Mouse (Mus musculus): ENCODE results near the gene Gm45713. TPM values are rescaled to one million over a fixed set of nuclear protein-coding genes. Genes with fewer than 3 reads are reported as not detected.
A peak's percentile ranks its signal among the peaks of the same experiment; 100 is the strongest.

The Gm45713 gene
- polyA plus RNA-seq, 1 experiment from 2014 or later = 0.27 TPM

DNA sequence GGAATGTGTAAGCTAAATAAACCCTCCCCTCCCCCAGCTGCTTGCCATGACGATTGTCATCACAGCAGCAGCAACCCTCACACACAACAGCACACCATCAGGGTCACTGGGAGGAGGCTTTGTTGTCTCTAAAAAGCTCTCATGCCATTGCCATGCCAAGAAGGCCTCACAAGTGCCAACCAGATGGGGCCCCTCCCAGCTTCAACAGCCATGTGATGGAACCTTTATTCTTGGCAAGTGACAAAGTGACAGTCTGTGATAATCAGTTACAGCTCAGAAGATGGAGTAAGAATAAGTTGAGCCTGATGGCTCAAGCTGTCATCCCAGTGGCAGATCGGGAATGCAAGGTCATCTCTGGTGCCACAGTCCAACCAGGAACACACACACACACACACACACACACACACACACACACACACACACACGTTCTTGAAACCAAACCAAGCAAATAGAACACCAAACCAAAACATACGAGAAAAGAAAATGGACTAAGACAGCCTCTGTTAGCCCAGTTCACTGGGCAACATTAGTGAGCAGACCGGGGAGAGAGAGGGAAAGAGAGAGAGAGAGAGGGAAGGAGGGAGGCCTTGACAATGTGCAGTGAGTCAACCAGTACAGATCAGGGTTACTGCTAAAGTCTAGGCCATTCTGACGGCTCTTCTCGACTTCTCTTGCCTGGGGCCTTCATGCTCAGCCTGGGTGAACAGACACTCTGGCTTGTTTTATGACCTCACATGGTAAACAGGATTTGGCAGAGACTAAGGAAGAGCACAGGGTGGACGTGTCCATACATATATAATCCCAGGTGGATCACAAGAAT is 4.1 kb upstream of the Gm45713 start:
- WGBS = 76% methylated on average over 8 of the region's 8 CpGs
- H3K9ac ChIP-seq = no peak overlapping the region
- peaks cover 7% of the 10 kb centered on the region; the same call in 1 of the 2 replicates for H3K27me3 ChIP-seq
- no peak overlapping the region for H3K4me3 ChIP-seq
- H3K9me3 ChIP-seq = no peaks in the 10 kb centered on the region
- ATAC-seq (ENCODE audit: insufficient number of reproducible peaks, insufficient read depth, low FRiP score, low TSS enrichment) = no peak
- H3K4me2 ChIP-seq (replicated peaks) = no peak overlapping the region
- no peak overlapping the region for H3K27ac ChIP-seq
- H3K4me1 ChIP-seq = peaks cover 7% of the 10 kb centered on the region; the same call in 1 of the 2 replicates
- H3K36me3 ChIP-seq = peaks cover 31% of the 10 kb centered on the region

DNA sequence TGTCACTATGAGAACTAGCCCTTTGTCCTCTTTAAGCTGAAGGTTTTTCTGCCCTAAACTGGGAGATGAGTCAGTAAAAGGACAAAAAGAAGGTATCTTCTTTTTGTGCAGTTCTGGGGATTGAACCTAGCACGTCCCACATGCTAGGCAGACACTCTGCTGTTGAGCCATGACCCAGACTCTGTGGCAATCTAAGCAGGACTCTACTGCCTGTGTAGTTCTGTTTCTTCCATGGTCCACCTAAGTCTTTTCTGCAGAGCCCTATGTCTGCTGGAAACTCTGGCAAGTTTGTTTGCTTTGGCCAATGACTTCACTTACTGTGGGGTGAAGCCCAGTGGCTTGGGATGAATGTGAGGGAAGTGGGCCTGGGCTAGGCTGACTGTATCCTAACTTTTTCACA is 2.4 kb upstream of the Gm45713 start:
- 0 out of 2 replicates have a peak overlapping the region, but pooled peaks have one; percentile 0 for H3K9ac ChIP-seq
- 82% methylated on average over 1 of the region's 1 CpGs for WGBS
- H3K27ac ChIP-seq = no peak overlapping the region
- no peak overlapping the region for H3K4me2 ChIP-seq (replicated peaks)
- H3K36me3 ChIP-seq = peaks cover 14% of the 10 kb centered on the region
- no peak for ATAC-seq (ENCODE audit: insufficient number of reproducible peaks, insufficient read depth, low FRiP score, low TSS enrichment)
- H3K27me3 ChIP-seq = peaks cover 13% of the 10 kb centered on the region; the same call in 1 of the 2 replicates
- no peak overlapping the region for H3K4me3 ChIP-seq
- peaks cover 7% of the 10 kb centered on the region; the same call in 1 of the 2 replicates for H3K4me1 ChIP-seq
- H3K9me3 ChIP-seq = no peaks in the 10 kb centered on the region

DNA sequence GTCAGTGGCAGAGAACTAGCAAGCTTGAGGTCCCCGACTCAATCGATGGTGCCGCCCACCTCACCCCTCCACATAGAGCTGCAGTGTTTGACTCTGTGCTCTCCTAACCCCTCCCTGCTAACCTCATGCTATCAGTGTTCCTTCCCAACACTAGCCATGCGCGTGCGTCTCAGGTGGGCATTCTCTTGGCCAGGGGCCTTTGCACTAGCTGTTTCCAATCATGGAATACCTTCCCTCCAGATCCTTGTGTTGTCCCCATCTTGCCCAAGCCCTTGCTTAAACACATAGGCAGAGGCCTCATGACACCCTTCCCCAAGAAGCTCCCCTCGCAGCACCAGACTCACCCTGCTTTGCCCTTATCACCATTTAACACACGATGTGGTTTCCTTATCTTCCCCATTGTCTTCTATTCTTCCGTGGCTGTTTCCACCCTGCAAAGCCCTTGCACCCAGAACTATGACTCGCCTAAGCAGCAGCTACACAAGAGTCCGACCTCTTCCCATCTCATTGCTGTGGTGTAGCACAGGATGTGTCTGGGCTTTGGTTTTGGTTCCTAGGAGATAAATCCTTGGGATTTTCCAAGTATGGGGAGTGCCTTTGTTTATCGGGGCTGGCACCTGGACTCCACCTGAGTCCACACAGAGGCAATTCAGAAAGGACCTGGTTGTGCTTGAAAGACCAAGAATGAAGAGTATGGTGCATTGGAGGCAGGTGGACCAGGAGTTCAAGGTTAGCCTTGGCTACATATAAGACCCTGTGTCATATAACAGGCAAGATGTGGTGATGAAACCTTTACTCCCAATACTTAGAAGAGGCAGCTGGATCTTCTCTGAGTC is 1.4 kb upstream of the Gm45713 start:
- Histone ChIP-seq H3K9ac (no peak overlapping the region), H3K4me2 (replicated peaks) (no peak overlapping the region), H3K27me3 (peaks cover 13% of the 10 kb centered on the region; the same call in 1 of the 2 replicates), H3K9me3 (no peaks in the 10 kb centered on the region), H3K4me3 (no peak overlapping the region), H3K27ac (no peak overlapping the region), H3K4me1 (peaks cover 7% of the 10 kb centered on the region; the same call in 1 of the 2 replicates), H3K36me3 (peaks cover 4% of the 10 kb centered on the region; the same call in 1 of the 2 replicates)
- ATAC-seq (ENCODE audit: insufficient number of reproducible peaks, insufficient read depth, low FRiP score, low TSS enrichment) = no peak
- 84% methylated on average over 12 of the region's 12 CpGs for WGBS

DNA sequence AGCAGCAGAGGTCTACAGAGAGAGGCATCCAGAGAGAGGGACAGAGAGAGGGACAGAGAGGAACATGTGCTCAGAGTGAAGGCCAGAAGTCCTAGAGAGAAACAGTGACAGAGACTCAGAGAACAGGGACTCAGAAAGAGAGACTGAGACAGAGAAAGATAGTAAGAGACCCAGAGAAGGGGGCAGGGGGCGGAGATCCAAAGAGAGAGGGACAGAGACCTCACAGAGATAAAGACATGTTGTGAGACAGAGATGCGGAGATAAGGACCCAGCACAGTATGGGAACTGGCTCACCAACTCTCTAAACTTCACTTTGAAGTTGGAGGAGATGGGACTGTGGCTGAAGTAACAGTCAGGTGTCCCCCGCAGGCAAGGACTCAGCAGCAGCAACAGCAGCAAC is 661 bp downstream of the Gm45713 start:
- Histone ChIP-seq H3K4me1 (peaks cover 7% of the 10 kb centered on the region; the same call in 1 of the 2 replicates), H3K4me2 (replicated peaks) (peak overlapping the region; percentile 61), H3K27ac (no peak overlapping the region), H3K9ac (no peak overlapping the region), H3K4me3 (no peak overlapping the region), H3K9me3 (no peaks in the 10 kb centered on the region), H3K27me3 (peaks cover 13% of the 10 kb centered on the region; the same call in 1 of the 2 replicates), H3K36me3 (no peaks in the 10 kb centered on the region)
- WGBS = 62% methylated on average over 3 of the region's 3 CpGs
- no peak for ATAC-seq (ENCODE audit: insufficient number of reproducible peaks, insufficient read depth, low FRiP score, low TSS enrichment)

DNA sequence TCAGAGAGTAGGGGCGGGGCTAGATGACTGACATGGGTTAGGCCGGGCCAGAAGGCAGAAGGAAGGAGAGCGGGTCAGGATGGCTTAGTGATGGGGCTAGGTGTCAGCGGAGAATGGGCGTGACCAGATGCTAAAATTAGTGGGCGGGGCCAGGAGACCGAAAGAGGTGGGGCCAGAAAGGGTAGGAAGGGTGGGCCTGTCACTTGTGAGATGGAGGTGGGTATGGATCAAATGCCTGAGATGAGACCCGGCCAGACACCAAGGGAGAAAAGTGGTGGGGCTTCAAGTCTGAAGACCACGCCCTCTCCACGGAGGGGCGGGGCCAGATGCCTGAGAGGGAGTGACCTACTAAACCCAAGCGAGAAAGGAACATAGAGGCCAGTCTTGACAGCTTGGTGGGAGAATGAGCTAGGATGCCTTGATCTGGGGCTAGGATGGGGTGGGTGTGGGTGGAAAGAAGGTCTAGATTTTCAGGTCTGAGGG is 1.4 kb downstream of the Gm45713 start:
- ATAC-seq (ENCODE audit: insufficient number of reproducible peaks, insufficient read depth, low FRiP score, low TSS enrichment) = no peak
- Histone ChIP-seq H3K4me1 (peaks cover 11% of the 10 kb centered on the region; the same call in 1 of the 2 replicates), H3K9me3 (no peaks in the 10 kb centered on the region), H3K27me3 (peaks cover 13% of the 10 kb centered on the region; the same call in 1 of the 2 replicates), H3K4me3 (no peak overlapping the region), H3K4me2 (replicated peaks) (no peak overlapping the region), H3K36me3 (no peaks in the 10 kb centered on the region), H3K27ac (no peak overlapping the region), H3K9ac (no peak overlapping the region)
- WGBS = 5% methylated on average over 12 of the region's 12 CpGs

DNA sequence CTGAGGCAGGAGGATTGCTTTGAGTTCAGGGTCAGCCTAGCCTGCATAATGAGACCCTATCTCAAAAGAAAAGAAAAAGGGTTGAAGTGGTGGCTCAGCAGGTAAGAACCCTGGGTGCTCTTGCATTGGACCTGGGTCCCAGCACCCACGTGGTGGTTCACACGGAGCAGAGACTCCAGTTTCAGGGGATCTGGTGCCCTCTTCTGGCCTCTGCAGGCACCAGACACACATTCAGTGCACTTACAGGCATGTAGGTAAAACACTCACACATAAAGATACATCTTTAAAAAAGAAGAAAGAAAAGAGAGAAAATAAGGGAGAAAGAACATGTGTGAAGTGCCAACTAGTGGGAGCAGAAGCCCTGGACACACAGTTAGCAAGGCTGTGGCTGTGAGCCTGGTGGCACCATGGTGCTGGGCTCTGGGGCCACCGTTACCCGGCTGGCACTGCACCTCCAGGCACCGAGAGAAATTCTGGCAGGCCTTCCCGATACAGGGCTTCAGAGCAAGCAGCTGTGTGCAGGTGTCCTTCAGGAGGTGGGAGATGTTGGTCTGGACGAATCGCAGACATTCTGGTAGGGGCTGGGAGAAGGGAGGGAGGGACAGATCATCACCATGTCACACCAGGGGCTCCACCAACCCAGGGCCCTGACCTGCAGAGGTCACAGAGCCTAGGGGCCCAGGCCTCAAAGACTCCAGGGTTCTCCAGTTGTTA is 2.4 kb downstream of the Gm45713 start:
- no peak for ATAC-seq (ENCODE audit: insufficient number of reproducible peaks, insufficient read depth, low FRiP score, low TSS enrichment)
- no peak overlapping the region for H3K27ac ChIP-seq
- no peaks in the 10 kb centered on the region for H3K9me3 ChIP-seq
- no peak overlapping the region for H3K9ac ChIP-seq
- H3K4me2 ChIP-seq (replicated peaks) = no peak overlapping the region
- H3K27me3 ChIP-seq = peaks cover 13% of the 10 kb centered on the region; the same call in 1 of the 2 replicates
- 68% methylated on average over 8 of the region's 8 CpGs for WGBS
- H3K36me3 ChIP-seq = no peaks in the 10 kb centered on the region
- H3K4me1 ChIP-seq = peaks cover 14% of the 10 kb centered on the region; the same call in 1 of the 2 replicates
- no peak overlapping the region for H3K4me3 ChIP-seq

DNA sequence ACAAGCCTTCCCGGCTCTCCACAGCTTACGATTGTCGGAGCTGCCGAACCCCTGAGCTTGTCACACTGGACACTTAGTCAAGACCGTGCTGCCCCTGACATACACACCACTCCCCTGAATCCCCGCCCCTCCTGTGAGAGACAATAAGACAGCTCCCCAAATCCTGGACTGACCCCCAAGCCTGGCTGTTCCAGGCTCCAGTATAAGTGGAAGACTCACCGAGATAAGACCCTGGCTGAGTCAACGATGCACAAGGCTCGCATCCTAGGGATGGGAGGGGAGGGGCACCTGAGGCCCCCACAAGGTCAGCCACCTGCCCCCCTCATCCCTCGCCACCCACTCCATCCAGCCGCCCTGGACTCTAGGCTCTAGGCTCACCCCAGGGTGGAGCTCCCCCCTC is 4.2 kb downstream of the Gm45713 start:
- peaks cover 6% of the 10 kb centered on the region for H3K36me3 ChIP-seq
- no peak overlapping the region for H3K4me3 ChIP-seq
- H3K9me3 ChIP-seq = no peaks in the 10 kb centered on the region
- H3K9ac ChIP-seq = no peak overlapping the region
- ATAC-seq (ENCODE audit: insufficient number of reproducible peaks, insufficient read depth, low FRiP score, low TSS enrichment) = no peak
- H3K27me3 ChIP-seq = peaks cover 13% of the 10 kb centered on the region; the same call in 1 of the 2 replicates
- H3K4me2 ChIP-seq (replicated peaks) = no peak overlapping the region
- WGBS = 77% methylated on average over 11 of the region's 11 CpGs
- H3K4me1 ChIP-seq = peaks cover 20% of the 10 kb centered on the region
- H3K27ac ChIP-seq = no peak overlapping the region

DNA sequence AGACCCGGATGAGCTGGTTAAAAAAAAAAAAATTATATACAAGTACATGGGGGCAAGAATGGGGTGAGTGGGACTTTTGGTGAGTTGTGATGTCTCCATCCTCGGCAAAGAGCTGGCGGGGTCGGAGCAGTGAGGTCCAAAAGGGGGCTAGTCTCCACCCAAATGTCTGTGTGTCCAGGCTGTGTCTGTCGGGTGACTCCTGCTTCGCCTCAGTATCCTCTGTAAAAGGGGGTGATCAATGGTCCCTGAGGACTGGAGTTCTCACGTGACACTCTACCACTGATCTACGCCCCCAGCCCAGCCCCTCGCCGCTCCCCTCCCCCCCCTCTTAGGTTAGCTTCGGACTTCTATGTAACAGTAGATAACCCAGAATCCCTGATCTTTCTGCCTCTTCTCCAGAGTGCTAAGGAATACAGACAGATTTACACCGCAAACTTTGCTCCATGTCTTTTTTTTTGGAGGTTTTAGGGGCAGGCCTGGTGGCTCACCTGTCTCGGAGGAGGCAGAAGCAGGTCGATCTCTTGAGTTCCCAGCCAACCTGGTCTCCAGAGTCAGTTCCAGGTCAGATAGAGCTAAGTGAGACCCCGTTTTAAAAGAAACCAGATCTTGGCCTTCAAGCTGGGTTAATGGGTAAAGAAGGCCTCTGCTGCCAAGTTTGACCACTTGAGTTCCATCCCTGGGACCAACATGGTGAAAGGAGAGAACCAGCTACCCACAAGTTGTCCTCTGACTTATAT is 6.1 kb downstream of the Gm45713 start:
- H3K36me3 ChIP-seq = peaks cover 24% of the 10 kb centered on the region
- no peak for ATAC-seq (ENCODE audit: insufficient number of reproducible peaks, insufficient read depth, low FRiP score, low TSS enrichment)
- H3K4me1 ChIP-seq = peaks cover 26% of the 10 kb centered on the region
- H3K9me3 ChIP-seq = no peaks in the 10 kb centered on the region
- WGBS = 51% methylated on average over 15 of the region's 15 CpGs
- H3K4me3 ChIP-seq = peak overlapping the region; percentile 91; the same call in 1 of the 2 replicates
- H3K9ac ChIP-seq = peak overlapping the region; percentile 60
- H3K27ac ChIP-seq = peak overlapping the region; percentile 92
- peak overlapping the region; percentile 62 for H3K4me2 ChIP-seq (replicated peaks)
- H3K27me3 ChIP-seq = peaks cover 6% of the 10 kb centered on the region; the same call in 1 of the 2 replicates

DNA sequence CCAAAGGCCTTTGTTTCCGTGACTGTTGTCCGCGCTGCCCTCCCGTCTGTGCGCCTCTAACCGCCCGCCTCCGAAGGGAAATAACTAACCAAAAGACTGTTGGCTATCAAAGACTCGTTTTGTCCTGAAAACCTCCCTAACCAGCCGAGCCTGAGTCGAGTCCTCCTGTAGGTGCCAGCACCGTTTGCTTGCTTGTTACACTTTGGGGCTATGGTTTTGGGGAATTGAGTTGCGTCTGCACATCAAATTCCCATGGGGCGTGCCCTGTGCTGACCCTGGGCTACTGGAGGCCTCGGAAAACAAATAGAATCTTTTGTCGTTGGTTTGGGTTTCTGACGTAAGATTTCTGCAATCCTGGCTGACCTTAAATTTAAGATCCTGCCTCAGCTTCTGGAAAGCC is 6.7 kb downstream of the Gm45713 start:
- Histone ChIP-seq H3K27me3 (peaks cover under 1% of the 10 kb centered on the region; the same call in 1 of the 2 replicates), H3K27ac (peak overlapping the region; percentile 92), H3K4me3 (peak overlapping the region; percentile 91), H3K4me1 (peaks cover 26% of the 10 kb centered on the region), H3K9ac (peak overlapping the region; percentile 60), H3K9me3 (no peaks in the 10 kb centered on the region), H3K36me3 (peaks cover 24% of the 10 kb centered on the region), H3K4me2 (replicated peaks) (peak overlapping the region; percentile 62)
- WGBS = under 1% methylated on average over 17 of the region's 17 CpGs
- ATAC-seq (ENCODE audit: insufficient number of reproducible peaks, insufficient read depth, low FRiP score, low TSS enrichment) = no peak

DNA sequence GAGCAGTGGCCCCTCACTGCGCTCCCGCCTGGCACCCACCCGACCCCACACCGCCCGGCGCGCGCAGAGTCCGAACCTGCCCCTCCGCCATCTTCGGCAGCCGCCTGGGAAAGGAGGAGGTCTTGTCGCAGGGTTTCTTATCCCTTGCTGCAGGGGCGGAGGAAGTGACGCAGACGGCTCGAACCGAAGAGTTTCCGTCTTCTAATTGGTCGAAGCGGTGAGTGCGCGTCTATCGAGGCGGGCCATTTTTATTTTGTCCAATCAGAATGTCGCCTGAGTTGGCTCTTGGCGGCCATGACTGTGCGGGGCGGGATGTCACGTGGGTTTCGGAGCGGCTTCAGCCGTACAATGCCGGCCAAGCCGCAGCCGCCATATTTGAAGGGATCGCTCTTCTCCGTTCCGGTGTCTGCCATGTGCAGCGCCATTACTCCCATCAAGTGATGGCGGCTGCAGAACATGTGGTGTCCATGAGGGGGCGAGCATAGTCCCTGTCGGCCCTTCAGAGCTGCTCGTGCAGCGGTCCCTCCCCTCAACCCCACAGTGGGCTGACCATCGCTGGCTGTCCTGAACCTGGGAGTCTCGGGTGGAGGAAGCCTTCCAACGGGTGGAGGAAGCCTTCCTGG is 7.3 kb downstream of the Gm45713 start, which contains the start of gene Rpl13a:
TSS of gene Rpl13a (minus strand) at position 138 of the 623 bp plus-strand sequence.
- peaks cover 24% of the 10 kb centered on the region for H3K36me3 ChIP-seq
- H3K9me3 ChIP-seq = no peaks in the 10 kb centered on the region
- peak within 1 kb of the TSS; percentile 91 for H3K4me3 ChIP-seq
- H3K27ac ChIP-seq = peak within 1 kb of the TSS; percentile 94
- under 1% methylated on average over 48 of the region's 48 CpGs for WGBS
- peak within 1 kb of the TSS; percentile 87 for H3K4me2 ChIP-seq (replicated peaks)
- peak within 1 kb of the TSS; percentile 99 for H3K9ac ChIP-seq
- ATAC-seq (ENCODE audit: insufficient number of reproducible peaks, insufficient read depth, low FRiP score, low TSS enrichment) = peak; percentile 93
- peaks cover 26% of the 10 kb centered on the region for H3K4me1 ChIP-seq
- no peaks in the 10 kb centered on the region for H3K27me3 ChIP-seq

Data from embryonic facial prominence, embryonic 12.5 days (tissue).